In genomic region chr3:32397461-32398174, GRCm38 (mm10) we compare ENCODE assay signal across 8 mouse cellular contexts. TPM values are rescaled to one million over a fixed set of nuclear protein-coding genes. Genes with fewer than 3 reads are reported as not detected.
DNase-seq lines count a peak whose midpoint lies in the region; ATAC-seq and TF ChIP-seq lines count a peak whose summit lies in the region.

Gene Pik3ca (plus strand): TSS chr3:32397671.

- CTCF ChIA-PET in Patski (lab: Charles Lee) = interaction anchor here (0.9 to 1.2 kb wide), 5 partner anchors 18 to 65 kb away, joined by 3 to 4 read pairs (median 3); no protein-coding TSS in a partner anchor

- peak within 1 kb of the TSS; percentile 78 for H3K27ac ChIP-seq in cerebellum, adult 2 months (ENCODE audit: insufficient read depth, low read length)
- H3K27ac ChIP-seq in forebrain, postnatal 0 days (ENCODE audit: low read depth, low read length) = peak within 1 kb of the TSS; percentile 97

- in situ Hi-C loops in Patski (cut with MboI; ENCODE audit: low pct_unique_long_range_greater_than_20kb) = loop anchor here (10.0 kb wide), 1 partner anchor 107 kb away; no protein-coding TSS in a partner anchor

- peak; percentile 14 for ATAC-seq in Patski
- ATAC-seq in forebrain, postnatal 0 days = peak; percentile 47

- no peaks in the 10 kb centered on the region for H3K27me3 ChIP-seq in Patski
- H3K27me3 ChIP-seq in cerebellum, adult 2 months (ENCODE audit: control insufficient read depth, insufficient read depth, low read length) = no peaks in the 10 kb centered on the region
- no peaks in the 10 kb centered on the region for H3K27me3 ChIP-seq in forebrain, postnatal 0 days (ENCODE audit: insufficient read depth, low read length)

- no peaks in the 10 kb centered on the region for H3K9me3 ChIP-seq in forebrain, postnatal 0 days (ENCODE audit: low read length)

- intact Hi-C loops in heart, postnatal 36 days (cut with DNase I) = loop anchor here (2.0 to 5.0 kb wide), 5 partner anchors 15 to 111 kb away; no protein-coding TSS in a partner anchor

- H3K9ac ChIP-seq in forebrain, postnatal 0 days = peak within 1 kb of the TSS; percentile 92

- no peak for DNase-seq in Patski (ENCODE audit: low read depth, low spot score)
- peak; percentile 59 to 72 for DNase-seq in cerebellum, adult 2 months
- peak; percentile 66 for DNase-seq in forebrain, postnatal 0 days
- peak; percentile 54 to 73 for DNase-seq in heart, postnatal 36 days
- peak; percentile 29 for DNase-seq in layer of hippocampus, adult 9-11 months
- peak; percentile 65 for DNase-seq in lung, postnatal 10 days
- DNase-seq in retina, embryonic 14.5 days (ENCODE audit: low spot score) = peak; percentile 67
- peak; percentile 61 for DNase-seq in urinary bladder, adult 2 months (ENCODE audit: low spot score)

- H3K4me3 ChIP-seq in cerebellum, adult 2 months (replicated peaks; ENCODE audit: insufficient read depth, low read depth, low read length) = peak within 1 kb of the TSS; percentile 71
- peak within 1 kb of the TSS; percentile 91 for H3K4me3 ChIP-seq in forebrain, postnatal 0 days (ENCODE audit: low read depth, low read length)

- H3K4me1 ChIP-seq in cerebellum, adult 2 months (ENCODE audit: control insufficient read depth, insufficient read depth, low read length) = peaks cover 7% of the 10 kb centered on the region
- H3K4me1 ChIP-seq in forebrain, postnatal 0 days (ENCODE audit: insufficient read depth) = peaks cover 13% of the 10 kb centered on the region; the same call in 1 of the 2 replicates

- POLR2A ChIA-PET in Patski (lab: Charles Lee) = interaction anchor here (0.9 to 3.0 kb wide), 2 partner anchors 32 to 99 kb away, joined by 6 to 17 read pairs; partner anchors contain the start of gene Zmat3

- peak within 1 kb of the TSS; percentile 44 for H3K4me2 ChIP-seq in forebrain, postnatal 0 days (ENCODE audit: low read depth)

- no peak for TF ChIP-seq CTCF in Patski (IDR thresholded peaks at IDR 0.05)
- no peak for TF ChIP-seq CTCF in cerebellum, adult 2 months (IDR thresholded peaks at IDR 0.05; ENCODE audit: borderline replicate concordance, insufficient read depth, low read depth, low read length)
- no peak for TF ChIP-seq CTCF in forebrain, postnatal 0 days (IDR thresholded peaks at IDR 0.05; ENCODE audit: low read depth)

- 0 out of 2 replicates have a peak, but pooled peaks have one; percentile 13 for TF ChIP-seq POLR2A in cerebellum, adult 2 months (IDR thresholded peaks at IDR 0.05; ENCODE audit: borderline replicate concordance, insufficient read depth, low read length)

- WGBS in cerebellum, adult 2 months = under 1% methylated on average over 62 of the region's 65 CpGs
- WGBS in forebrain, postnatal 0 days = 1% methylated on average over 44 of the region's 65 CpGs

- H3K36me3 ChIP-seq in forebrain, postnatal 0 days (ENCODE audit: insufficient read depth) = no peaks in the 10 kb centered on the region

RNA-seq across cellular contexts. Expression of gene Pik3ca, which starts in this region (rescaled TPM):
- polyA plus RNA-seq in Patski (2021) = 60.0 TPM
- 29.0 and 29.7 TPM in 2 replicates for polyA plus RNA-seq in cerebellum, adult 2 months (2012; rRNA removed)
- total RNA-seq in forebrain, postnatal 0 days (2014; rRNA removed) = 45.3 and 55.4 TPM in 2 replicates
- polyA plus RNA-seq in forebrain, postnatal 0 days (2015; fragmentation: Nextera tagmentation; extraction: Ambion mirVana) = 7.0 and 8.0 TPM in 2 replicates
- total RNA-seq in heart, postnatal 36 days (2021) = 10 to 100 TPM; 48.4 to 52.2 TPM
- 24.7 and 24.8 TPM in 2 replicates for polyA plus RNA-seq in urinary bladder, adult 2 months (2012; rRNA removed)
